Mouse (Mus musculus): ENCODE results near the gene Wdr11.

Wdr11 gene

DNA sequence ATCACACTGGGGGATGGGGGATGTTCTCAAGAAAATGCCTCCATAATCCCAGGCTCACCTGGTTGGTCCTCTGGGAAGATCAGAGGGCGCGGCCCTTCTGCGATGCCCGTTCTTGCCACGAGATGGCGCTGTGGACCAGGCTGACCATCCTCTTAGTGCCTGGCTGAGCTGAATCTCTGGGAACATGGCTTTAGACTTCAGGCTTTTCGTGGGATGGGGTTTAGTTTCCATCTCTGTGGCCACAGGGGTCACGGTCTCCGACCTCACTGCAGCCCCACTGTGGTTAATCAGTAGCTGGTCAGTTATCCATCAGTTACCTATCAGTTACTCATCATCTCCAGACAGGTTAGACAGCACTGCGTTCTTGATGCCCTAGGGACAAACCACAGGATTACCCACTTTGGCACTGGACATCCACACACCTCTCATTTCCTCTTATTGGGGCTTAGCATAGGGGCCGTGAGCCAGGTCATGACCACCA is 62.2 kb downstream of the Wdr11 start:
- peak; percentile 46 for DNase-seq

DNA sequence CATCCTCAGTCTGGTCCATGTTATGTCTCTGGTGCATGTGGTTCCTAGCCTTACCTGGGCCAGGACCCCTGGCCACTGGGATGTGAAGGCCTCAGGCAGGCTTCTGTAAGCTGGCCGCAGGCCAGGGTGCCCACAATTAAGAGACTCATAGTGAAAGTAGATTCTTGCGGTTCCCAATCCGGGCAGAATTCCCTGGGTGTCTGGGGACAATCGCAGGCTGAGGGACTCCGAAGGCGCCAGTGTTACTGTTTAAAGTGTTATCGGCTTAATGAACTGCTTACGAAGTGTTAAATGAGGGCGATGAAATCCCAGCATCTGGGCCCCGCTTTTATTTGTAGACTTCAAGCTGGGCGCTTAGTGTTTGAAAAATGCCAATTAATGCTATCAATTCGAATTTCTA is 63.3 kb downstream of the Wdr11 start:
- DNase-seq, result no peak

DNA sequence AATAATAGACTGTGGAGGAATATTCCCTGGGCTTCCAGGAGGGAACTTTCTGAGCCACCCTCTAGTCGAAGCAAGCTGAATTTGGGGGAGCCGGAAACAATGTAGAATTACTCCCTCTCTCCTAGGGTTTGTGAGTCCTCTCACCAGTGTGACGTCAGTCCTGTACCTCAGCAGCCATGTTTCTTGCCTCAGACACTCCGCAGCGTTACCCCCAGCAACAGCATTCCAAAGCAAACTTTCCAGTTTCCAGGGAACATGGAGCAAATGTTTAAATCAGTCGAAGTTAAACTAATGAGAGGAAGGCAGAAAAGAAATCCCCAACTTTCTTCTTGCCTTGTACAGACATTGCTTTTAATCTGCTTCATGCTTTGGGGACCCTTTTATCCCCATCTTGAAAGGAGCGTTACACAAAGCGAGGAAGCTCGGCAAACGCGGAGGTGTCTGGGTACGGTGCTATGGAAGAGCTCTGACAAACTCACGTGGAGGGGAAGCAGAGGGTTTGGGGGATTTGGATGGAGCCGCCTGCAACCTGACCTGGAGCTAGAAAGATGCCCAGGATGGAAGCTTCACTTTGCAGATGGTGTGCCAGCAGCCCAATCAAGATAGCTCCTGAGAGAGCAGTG is 64.1 kb downstream of the Wdr11 start:
- DNase-seq, result no peak

DNA sequence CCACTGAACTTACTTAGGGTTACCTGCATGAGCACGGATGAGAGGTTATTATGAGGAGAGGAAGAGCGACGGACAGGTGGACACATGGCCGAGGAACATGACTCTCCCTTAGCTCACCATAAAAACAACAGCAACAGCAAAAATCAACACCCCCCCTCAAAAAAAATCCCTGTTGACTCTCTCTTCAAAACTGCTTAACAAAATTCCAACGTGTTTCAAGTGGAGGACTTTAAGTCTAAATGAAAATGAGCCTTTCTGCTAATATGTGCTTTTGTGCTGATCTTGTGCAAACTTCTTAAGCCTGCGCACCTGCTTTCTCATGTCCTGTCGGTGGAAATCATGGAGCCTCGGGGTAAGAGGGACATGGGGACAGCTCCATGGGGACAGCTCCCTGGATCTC is 66.2 kb downstream of the Wdr11 start:
- DNase-seq, result no peak

DNA sequence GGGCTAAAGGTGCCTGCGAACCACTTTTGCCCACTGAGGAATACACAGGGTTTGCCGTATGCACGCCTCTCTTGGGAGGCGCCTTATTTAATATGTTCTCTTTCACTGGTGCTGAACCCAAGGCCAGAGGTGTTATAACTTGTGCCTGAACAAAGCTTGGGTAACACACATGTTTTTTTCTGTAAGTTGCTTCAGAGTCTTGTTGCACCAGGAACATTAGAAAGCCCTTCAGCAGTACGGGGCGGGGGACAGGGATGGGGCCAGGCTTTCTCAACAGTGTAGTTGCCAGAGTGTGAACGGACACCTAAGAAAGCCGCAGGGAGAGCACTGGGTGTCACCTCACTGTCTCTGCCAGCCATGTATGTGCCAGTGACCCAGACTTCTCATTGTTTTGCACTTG is 68.1 kb downstream of the Wdr11 start:
- no peak for DNase-seq

DNA sequence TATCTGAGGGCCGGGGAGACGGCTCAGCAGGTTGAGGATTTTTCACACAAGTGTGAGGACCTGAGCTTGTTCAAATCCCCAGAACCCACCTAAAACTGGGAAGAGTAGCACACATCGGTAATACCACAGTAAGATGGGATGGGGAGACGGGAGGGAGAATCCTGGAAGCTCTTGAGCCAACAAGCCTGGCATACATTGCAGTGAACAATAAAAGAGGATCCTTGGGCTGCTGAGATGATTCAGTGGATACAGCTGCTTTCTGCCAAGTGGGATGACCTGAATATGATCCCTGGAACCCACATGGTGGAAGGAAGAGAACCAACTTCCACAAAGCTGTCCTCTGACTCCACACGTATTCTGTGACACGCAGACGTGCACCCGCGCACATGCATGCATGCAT is 68.9 kb downstream of the Wdr11 start:
- DNase-seq, result no peak

DNA sequence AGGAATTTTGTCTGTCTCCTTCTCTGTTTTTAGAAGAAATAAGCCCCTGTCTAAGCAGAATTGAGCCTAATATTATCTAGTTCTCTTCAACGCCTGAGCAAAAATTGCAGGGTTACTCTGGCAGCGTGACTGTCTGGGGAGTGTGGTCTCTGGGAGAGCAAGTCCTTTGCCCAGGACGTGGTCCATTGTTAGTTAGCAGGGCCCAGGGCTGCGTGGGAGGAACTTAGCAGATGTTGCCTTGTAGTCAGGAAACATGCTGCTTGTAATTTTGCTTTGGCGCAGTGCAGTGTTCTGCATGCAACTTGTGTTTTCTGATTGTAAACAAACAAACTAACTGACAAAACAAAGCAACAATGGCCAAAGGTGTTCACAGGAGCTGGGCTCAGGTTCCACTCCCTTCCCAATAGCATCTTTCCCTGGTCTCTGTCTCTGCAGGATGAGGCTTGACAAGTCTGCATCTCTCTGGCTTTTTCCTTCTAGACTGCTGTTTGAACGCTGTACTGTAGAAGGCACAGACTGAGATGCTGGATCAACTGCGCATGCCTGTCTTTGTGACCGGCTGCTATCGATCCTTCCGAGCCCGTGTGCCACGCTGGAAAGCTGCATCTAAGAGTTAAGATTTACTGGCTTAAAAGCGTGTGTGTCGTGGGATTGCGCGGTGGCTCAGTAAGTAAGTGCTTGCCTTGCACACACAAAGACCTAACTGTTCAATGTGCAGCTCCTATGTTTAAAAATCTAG is 70.6 kb downstream of the Wdr11 start:
- DNase-seq, result no peak

DNA sequence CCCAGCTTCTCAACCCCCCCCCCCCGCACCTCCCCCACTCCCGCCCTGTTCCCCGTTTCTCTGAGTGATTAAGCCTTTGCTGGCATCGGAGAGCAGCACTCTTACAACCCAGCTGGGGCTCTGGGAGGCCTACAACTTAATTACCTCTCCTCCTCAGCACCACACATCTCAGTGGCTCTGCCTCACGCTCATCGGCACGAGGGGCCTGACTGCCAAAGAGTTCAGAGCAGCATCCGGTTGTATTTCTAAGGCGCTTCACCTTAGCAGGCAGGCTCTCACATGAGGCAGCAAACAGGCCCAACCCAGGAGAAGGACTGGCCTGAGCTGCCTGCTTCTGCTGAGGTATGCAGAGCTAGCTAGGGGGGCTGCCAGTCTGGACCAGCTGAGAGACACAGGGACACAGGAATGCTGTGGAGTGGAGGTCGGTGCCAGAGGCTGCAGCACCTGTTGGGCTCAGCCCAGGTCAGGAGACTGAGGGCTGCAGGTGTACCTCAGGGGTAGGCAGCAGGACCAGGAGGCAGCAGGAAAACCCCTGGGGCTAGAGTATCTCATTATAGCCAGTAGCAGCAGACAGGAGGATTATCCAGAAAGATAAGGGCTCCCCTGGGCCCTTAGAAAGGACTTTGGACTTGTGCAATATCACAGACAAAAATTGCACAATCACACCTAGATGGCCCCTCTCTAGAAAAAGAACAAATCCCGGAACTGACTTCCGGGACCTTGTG is 72.3 kb downstream of the Wdr11 start:
- DNase-seq, result no peak

DNA sequence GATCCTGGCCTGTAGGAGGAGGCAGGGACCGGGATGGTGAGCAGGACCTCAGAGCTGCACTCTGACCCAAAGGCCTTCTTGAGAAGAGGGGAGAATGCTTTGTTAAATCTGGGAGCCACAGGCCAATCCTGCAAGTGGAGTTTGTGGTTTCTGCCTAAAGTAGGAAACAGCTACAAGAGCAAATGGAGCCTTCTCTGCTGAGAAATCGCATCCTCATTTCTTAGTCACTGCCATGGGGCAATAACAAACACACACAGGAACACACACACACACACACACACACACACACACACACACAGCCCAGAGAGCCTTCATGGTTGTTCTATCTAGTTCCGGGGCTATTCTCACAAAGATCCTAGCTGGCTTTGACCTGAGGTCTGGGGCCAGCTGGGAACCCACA is 73.7 kb downstream of the Wdr11 start:
- no peak for DNase-seq

DNA sequence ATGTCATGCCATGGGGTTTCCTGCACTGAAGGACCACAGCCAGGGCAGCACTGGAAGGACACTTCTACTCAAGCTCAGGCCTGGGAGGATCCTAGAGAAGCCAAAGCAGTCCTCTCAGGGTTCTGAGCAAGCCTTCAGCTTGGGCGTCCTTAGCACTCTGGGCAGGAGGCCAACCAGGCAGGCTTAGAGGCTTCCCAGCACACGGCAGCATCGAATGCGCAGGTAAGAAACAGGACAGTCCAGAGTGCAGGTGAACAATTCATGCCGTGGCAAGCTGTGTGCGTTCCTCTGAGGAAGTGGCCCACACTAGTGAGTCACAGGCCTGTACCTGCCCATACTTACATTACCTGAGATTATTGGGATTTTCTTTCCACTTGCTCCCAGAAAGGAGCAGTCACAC is 74.3 kb downstream of the Wdr11 start:
- DNase-seq, result no peak

DNA sequence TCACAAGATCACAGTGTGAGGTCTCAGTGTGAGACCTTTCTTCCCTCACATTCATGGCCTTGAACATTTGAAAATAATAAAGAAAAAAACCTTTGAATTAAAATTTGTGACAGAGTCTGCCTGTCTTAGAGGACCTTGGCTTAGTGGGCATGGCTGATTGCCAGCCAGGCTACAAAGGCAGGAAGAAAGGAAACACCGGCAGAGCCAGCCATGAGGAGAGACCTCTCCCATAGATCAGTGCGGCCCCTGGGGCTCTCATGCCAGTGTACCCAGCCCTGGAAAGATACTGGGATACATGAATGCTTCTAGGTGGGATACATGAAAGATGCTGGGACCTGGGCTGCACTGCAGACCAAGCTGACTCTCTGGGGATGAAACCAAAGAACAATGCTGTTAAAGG is 74.9 kb downstream of the Wdr11 start:
- DNase-seq, result no peak

DNA sequence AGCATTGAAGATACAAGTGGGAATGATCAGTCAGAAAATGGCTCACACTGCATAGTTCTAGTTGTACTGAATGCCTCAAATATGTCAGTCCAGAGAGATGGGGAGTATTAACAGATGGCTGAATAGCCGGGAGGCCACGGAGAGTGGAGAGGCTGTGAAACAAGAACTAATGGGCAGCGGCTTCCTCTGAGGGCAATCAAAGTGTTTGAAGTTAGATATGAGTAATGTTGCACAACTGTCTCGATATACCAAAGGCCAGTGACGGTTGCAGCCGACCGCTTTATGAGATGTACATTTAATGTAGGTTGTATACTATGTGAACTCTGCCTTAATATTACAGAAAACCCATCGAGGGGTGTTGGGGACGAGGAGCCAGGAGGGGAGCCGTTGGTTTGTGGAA is 78.6 kb downstream of the Wdr11 start:
- DNase-seq, result no peak

DNA sequence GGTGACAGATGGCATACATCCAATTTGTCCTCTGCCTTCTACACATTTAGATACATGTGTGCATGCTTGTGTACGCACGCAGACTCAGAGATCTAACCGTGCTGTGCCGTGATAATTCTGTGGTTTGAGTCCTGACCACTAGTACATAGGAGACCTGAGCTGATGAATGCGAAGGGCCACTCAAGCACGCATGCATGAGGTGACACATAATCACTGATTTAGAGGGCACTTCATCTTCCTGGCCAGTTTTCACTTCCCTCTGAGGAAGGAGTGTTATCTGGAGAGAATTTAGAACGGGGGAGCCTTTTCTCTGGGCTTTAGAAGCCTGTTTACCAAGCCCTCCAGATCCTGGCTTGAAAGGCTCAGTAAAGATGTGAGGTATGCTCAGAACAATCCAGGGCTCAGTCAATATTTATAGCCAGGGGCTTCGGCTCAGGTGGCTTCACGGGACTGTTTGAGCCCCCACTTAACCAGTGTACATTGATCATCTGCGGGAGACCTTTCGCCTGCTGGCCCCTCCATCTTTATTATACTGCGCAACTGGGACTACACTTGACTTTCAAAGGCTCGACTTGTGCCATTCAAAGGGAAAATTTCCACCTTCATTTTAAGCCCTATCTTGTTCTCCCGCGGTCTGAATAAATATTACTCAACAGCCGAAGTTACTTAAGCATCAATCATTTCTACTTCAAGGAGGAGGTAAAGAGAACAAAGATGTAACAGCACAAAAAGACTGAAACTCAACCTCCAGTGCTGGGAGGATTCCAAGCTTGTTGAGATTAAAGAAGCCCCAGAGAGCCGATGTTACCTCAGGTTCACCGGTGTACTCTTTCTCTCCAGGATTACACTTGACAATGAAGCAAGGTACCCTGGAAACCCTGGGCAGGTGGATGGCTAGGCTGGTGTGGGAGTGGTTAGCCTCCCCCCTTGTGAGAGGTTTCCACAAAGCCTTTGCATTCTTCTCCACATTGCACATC is 80.3 kb downstream of the Wdr11 start:
- no peak for DNase-seq

DNA sequence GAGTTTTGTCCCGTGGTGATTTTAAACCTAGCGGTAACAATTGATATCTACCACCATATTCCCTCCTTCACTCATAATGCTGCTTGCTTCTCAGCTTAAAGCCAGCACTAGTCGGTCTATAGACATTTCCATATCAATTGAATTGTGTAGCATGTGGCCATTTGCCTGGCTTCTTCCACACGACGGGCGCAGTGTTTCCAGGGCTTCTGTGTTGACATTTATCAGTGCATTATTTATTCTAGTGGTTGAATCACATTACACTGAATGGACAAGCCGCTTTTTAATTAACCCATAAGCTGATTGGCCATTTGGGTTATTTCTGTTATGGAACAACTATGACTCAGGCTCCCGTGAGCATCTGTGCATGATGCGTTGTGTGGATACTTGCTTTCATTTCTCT is 82.1 kb downstream of the Wdr11 start:
- DNase-seq, result no peak

DNA sequence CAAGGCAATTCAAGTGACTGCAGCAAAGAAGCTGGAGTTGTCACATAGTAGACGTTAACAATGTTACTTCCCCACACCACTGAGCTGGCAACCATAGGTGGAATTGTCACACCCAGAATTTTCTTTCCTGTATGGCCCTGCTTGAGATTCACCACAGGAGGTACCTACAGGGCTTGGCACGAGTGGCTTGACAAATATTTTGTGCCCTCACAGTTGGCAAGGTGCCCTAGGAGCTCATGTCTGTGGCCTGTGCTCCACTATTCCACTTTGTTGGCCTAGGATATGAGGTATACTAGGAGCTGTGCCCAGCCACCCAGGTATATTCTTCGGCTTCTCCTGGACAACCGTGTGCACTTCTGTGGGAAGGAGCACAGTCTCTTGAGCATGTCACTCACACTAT is 82.9 kb downstream of the Wdr11 start:
- DNase-seq, result no peak

DNA sequence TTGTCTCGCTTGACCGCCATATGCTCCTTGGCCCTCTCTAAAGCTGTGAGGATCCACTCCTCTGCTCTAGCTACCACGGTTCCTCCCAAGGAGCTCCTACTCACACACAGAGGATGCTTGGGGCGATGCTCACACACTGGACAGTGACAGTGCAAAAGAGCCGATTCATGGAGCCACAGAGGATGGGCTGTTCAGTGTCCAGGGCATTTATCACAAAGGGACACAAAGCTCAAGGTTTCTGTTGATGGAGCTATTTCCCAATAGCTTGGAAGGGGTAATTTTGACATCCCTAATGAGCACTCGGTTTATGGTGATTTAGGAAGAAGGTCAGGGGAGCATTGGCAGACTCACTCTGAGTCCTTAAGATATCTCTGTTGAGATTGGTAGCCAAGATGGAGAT is 84.2 kb downstream of the Wdr11 start:
- no peak for DNase-seq

DNA sequence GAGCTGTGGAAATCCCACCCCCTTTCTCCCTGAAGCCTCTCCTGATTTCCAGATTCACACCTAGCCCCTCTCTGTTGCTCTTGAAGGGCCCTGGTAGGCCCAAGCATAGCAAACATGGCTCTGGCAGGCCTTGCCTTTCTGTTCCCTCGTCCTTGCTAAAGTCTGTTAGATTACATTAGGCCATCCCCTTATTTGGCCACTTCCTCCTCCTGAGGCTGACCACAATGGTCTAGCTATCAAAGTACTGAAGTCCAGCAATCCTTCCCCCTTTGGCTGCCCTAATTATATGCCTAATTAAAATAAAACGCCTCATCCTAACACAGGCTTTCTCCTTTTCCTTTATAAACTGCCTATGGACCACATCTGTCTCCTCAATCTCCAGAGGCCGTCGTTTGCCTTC is 85.5 kb downstream of the Wdr11 start:
- DNase-seq, result no peak

DNA sequence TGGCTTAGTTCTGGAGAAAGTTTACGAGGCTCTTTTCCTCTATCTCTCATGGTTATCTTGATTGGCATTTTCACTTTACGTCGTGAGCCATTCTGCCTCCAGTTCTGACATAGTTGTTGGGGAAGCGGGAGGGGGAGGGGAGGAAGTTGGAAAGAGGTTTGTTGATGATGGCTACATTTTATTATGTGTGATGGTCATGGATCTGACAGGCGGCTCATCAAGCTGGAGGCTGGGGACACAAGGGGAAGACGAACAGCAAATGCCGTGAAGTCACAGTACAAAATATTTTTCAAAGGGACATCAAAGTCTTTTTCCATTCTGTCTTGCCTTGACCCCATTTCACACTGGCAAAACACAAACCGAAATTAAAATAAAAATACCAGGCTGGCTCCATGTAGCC is 86.8 kb downstream of the Wdr11 start:
- DNase-seq, result no peak

DNA sequence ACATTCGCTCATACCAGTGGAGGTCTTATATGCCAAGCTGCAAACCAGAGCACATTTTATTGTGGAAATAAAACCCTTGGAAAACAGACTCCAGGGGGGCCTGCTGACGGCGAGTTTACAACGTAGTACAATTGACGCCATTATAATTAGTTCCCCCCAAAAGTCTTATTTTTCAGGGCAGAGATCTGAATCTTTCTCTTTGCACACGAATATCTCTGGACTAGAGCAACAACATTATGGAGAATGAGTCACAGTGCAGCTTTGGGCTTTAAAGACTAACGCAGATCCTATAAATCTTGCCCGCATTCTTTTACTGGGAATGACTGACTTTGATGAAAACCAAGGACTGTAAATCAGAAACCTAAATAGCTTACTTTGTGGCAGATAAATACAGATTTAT is 87.3 kb downstream of the Wdr11 start:
- no peak for DNase-seq

DNA sequence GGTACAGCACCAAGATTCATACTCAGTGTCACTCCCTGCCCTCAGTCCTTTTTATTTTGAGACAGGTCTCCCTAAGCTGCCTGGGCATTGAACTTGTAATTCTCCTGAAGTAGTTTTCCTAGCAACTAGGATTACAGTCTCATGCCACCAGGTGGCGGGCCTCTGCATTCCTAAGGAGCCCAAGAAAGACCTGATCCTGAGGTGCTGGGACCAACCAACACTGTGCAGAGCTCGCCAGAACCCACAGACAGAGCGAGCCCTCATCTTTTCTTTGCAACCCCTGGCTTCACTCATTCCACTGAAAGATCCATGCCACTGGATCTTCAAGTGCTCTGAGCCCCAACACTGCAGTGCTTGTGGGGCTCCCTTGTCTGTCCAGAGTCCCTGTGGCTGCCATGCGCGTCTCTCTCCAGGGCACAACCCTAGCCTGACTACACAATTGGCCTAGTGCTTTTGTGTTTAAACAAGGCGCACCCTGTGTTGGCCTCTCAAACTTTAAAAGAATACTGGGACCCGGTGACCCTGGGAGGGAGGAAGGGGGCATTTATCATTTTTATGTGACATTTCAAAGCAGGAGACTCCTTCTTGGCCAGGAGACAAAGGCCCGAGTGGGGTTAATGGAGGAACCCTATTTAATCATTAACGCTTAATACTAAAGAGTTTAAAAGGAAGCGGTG is 89.0 kb downstream of the Wdr11 start:
- no peak for DNase-seq

DNA sequence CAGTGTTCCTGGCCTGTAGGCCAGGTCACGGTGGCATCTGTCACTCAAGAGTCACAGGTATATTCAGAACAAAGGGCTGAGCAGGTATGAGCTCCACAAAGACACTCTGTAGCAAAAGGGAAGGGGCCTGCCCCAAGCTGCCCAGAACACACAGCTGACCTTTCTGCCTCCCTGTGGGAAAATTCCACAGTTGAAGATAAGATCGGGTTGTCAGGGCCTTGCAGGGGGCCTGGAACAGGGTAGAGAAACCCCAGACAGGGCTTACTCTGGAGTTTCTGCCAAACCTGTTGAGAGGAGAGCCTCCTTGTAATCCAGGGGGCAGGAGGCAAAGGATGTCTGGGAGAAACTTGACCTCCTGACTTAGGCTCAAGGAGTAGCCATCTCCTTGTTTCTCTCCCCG is 90.9 kb downstream of the Wdr11 start:
- DNase-seq, result no peak

DNA sequence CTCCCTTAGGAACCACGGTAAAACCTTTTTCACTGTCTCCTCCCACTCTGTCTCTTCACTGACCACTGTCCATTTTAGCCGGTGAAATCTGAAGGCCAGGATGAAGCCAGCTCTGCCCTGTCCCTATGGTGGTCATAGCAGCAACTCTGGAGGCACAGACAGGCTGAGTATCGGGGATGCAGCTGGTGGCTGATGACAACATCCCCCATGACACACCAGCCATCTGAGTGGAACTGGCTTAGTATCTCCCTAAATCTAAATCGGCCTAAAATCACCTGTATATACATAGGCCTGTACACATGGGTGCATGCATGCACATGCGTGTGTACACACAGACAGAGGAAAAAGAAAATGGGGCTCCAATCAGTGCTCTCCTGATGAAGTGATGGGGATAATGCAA is 93.7 kb downstream of the Wdr11 start:
- DNase-seq, result no peak

All from cerebellum, adult 9-11 months (tissue).